Mouse (Mus musculus) cerebellum, adult 9-11 months (tissue): Measurements from ENCODE around the gene Smarcb1.

Source experiments
- DNase-seq: peaks from one replicate; pipeline ENCODE4 v3.0.0; 2022

Gene Smarcb1

DNA sequence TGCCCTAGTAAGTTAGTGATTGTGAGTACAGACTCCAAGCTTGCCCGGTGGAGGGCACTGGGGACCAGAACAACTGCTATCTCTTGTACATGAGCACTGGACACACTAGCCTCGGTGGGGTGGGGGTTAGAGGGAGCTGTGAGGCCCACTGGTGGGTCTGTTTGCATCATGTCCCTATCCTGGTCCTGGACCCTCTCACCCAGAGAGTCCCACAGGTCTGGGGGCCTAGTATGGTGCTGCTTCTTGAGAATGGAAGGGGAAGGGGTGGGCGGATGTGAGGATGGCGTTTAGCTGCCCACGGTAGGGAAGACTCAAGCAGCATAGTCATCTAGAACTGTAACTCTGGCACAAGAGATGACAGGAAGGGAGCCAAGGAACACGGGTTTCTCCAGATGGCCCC is 66.6 kb downstream of the Smarcb1 start:
- no peak for DNase-seq

DNA sequence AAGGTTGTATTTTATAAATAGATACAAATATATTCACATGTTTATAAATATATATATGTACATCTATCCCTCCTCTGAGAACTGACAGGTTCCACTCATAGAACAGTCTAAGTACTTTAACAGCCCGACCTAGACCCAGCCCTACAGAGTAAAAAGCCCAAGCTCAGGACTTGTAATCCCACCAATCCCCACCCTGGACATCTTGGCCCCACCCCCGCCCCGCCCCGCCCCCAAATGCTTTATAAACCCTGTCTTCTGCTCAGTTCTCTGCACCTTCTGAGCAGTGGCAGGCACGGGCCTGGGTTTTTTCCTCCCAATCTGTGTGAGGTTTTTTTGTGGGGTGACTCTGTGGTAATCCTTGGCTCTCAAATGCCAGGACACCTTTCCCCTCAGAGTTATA is 67.3 kb downstream of the Smarcb1 start:
- DNase-seq, result no peak

- DNase-seq, result peak; percentile 85
Observed at GRCm38 (mm10) chr10:75853452-75853851, 68.0 kb downstream of the Smarcb1 start.

DNA sequence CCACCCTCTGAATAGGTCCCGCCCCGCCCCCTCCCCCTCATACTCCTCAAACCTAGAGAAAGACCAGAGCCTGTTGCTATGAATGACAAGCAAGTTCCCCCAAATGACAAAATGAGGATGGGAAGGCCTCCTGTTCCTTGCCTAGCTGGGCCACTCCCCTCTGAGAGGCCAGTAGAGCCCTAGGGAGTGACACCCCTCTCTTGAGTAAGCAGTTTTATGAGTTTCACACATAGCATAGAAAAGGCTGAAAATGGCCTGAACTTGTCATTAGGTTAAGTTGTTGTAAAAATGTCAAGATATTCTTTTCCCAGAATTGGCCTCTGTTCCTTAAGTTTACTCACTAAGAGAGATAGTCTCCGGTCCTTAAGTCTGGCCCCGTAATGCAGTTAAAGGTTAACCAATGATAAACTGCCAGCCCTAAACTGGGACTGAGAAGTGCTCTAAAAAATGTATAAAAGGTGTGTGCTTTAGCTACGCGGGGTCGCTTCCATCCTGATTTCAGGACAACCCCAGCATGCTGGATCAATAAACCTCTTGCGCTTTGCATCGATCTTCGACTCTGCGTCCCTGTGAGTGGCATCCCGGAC is 68.8 kb downstream of the Smarcb1 start:
- DNase-seq, result no peak

GRCm38 (mm10) chr10:75851681-75852080 is 69.7 kb downstream of the Smarcb1 start:
- no peak for DNase-seq

DNA sequence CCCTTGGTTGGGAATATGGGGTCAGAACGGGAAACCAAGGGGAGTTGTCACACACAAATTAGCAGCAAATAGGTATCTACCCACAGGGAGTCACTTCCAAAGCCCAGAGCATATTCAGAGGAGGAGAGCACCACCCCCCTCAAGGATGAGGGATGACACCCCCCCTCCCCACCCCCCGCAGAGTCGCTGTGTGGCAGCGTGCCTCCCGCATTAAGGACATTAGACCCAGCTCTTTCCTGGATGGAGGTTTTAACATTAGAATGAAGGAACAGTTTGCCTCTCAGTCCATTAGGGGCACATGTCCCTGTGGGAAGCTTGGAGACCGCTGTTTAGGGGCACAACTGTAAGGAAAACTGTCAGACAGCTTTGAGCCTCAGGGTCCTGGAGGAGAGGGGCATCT is 70.3 kb downstream of the Smarcb1 start:
- no peak for DNase-seq

GRCm38 (mm10) chr10:75848382-75848781 is 73.0 kb downstream of the Smarcb1 start:
- no peak for DNase-seq
